Mouse (Mus musculus) effector memory CD4-positive, alpha-beta T cell, adult 5 months (primary cell): Measurements from ENCODE around the gene Itpr3. TPM values are rescaled to one million over a fixed set of nuclear protein-coding genes. Genes with fewer than 3 reads are reported as not detected.

Experiments used
- polyA plus RNA-seq: library from polyadenylated mRNA; unstranded; fragments of 100-300 nt; shearing (Covaris generic); gene quantifications from one replicate; pipeline ENCODE4 v1.2.1, GENCODE M21; 2017

The Itpr3 gene
- 26.1 TPM for polyA plus RNA-seq

GRCm38 (mm10) chr17:27056812-27057516 is at the start of gene Itpr3:
Gene Itpr3, plus strand, starts transcription at chr17:27057304.

GRCm38 (mm10) chr17:27028909-27029308 is 28.2 kb upstream of the Itpr3 start, which contains the start of gene Bak1:
Gene Bak1, minus strand, starts transcription at chr17:27029009.

GRCm38 (mm10) chr17:27133551-27134141 is 76.5 kb downstream of the Itpr3 start, which contains the start of gene Uqcc2:
Gene Uqcc2, minus strand, starts transcription at chr17:27133916.

GRCm38 (mm10) chr17:27167545-27167944 is 110.4 kb downstream of the Itpr3 start, which contains the start of gene Ip6k3:
Gene Ip6k3, minus strand, starts transcription at chr17:27167795.

Other genes starting within 250 kb of the Itpr3 start
- gene Nkx2-5, start 212.3 kb upstream of the Itpr3 start, polyA plus RNA-seq, result not detected
- 0.55 TPM for gene Kifc5b, start 140.2 kb upstream of the Itpr3 start, polyA plus RNA-seq
- 148 TPM for gene Phf1, start 124.3 kb upstream of the Itpr3 start, polyA plus RNA-seq
- gene Cuta, start 117.7 kb upstream of the Itpr3 start, polyA plus RNA-seq, result 92.7 TPM
- not detected for gene Syngap1, start 116.1 kb upstream of the Itpr3 start, polyA plus RNA-seq
- 19.5 TPM for gene Zbtb9, start 84.1 kb upstream of the Itpr3 start, polyA plus RNA-seq
- gene Bak1, start 28.3 kb upstream of the Itpr3 start, polyA plus RNA-seq, result 0.64 TPM
- 64.4 TPM for gene Uqcc2, start 76.6 kb downstream of the Itpr3 start, polyA plus RNA-seq
- gene Ip6k3, start 110.5 kb downstream of the Itpr3 start, polyA plus RNA-seq, result not detected
- 62.4 TPM for gene Lemd2, start 147.2 kb downstream of the Itpr3 start, polyA plus RNA-seq